Mouse (Mus musculus): ENCODE results near the gene Gpr165. TPM values are rescaled to one million over a fixed set of nuclear protein-coding genes. Genes with fewer than 3 reads are reported as not detected.

Gene Gpr165
- polyA plus RNA-seq (2015; fragmentation: Nextera tagmentation; extraction: Ambion mirVana), result not detected in 2 replicates

GRCm38 (mm10) chrX:96712907-96713774 lies at the start of gene Gpr165:
Gene Gpr165, plus strand, starts transcription at chrX:96713441.
- DNase-seq, result no peak

GRCm38 (mm10) chrX:96674871-96675270 lies 38.4 kb upstream of the Gpr165 start:
- H3K4me2 ChIP-seq, result no peak overlapping the region
- no peak for DNase-seq
- no peak overlapping the region for H3K4me3 ChIP-seq (replicated peaks)
- no peaks in the 10 kb centered on the region for H3K9me3 ChIP-seq (replicated peaks)
- H3K4me1 ChIP-seq (replicated peaks), result no peaks in the 10 kb centered on the region
- no peaks in the 10 kb centered on the region for H3K36me3 ChIP-seq
- WGBS (ENCODE audit: insufficient replicate concordance), result 54% methylated on average over 1 of the region's 1 CpGs
- H3K9ac ChIP-seq, result no peak overlapping the region
- no peak for ATAC-seq (ENCODE audit: low read depth)
- H3K27me3 ChIP-seq, result no peaks in the 10 kb centered on the region
- H3K27ac ChIP-seq, result no peak overlapping the region

More at GRCm38 (mm10) chrX:96712907-96713774, at the start of gene Gpr165:
- ATAC-seq (ENCODE audit: low read depth), result peak; percentile 39; the same call in 1 of the 2 replicates
- Histone ChIP-seq H3K9ac (no peak within 1 kb of the TSS), H3K4me3 (replicated peaks) (no peak within 1 kb of the TSS), H3K4me2 (peak within 1 kb of the TSS; percentile 34), H3K36me3 (no peaks in the 10 kb centered on the region), H3K27ac (no peak within 1 kb of the TSS), H3K4me1 (replicated peaks) (no peaks in the 10 kb centered on the region), H3K9me3 (replicated peaks) (no peaks in the 10 kb centered on the region), H3K27me3 (no peaks in the 10 kb centered on the region)
- WGBS (ENCODE audit: insufficient replicate concordance), result 26% methylated on average over 16 of the region's 16 CpGs
